Mouse (Mus musculus) liver, embryonic 14.5 days (tissue): ENCODE data around the gene Crip2.

Experiments
- CTCF ChIP-seq: IDR thresholded peaks from 2 replicates; pipeline ENCODE4 v1.5.1; 2016; ENCODE audit warnings: antibody characterized with exemption, low read depth, control low read depth
- EP300 ChIP-seq: IDR thresholded peaks from 2 replicates; pipeline ENCODE4 v1.6.1; 2016; ENCODE audit warnings: antibody characterized with exemption, low read depth

DNA sequence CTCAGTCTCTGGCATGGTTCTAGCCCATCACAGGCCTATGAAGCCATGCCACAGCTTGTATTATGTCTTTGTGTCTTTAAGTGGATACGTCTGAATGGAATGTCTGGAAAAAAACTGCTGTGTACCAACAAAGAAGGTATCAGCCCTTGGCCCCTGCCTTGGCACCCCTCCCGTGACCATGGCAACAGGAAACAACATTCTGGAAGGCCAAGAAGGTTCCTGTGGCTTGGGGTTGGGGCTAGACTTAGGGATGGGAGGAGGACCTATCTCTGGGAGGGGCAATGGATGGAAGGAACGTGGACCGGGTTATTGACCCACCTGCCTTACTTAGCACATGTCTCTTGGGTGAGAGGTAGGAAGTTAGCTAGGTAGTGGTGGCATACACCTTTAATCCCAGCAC is 9.3 kb downstream of the Crip2 start:
- TF ChIP-seq CTCF (no peak), EP300 (no peak)
